Mouse (Mus musculus) monocyte, adult 2 months (primary cell): ENCODE data around the gene Hdac10.

Source experiments
- DNase-seq, 2 experiments: peaks; one replicate each; pipeline ENCODE4 v3.0.0; 2022; ENCODE audit warnings: low spot score in 2 of 2, low read depth in 1 of 2

Gene Hdac10

GRCm38 (mm10) chr15:89075478-89076147 is 52.9 kb downstream of the Hdac10 start:
- peak; percentile 31 to 62 for DNase-seq

GRCm38 (mm10) chr15:89074613-89075477 is 53.7 kb downstream of the Hdac10 start, which contains the start of gene Trabd:
Gene Trabd, plus strand, starts transcription at chr15:89075124.
- DNase-seq, result peak; percentile 17 to 39

GRCm38 (mm10) chr15:89073993-89074603 is 54.4 kb downstream of the Hdac10 start:
- no peak for DNase-seq
